Mouse (Mus musculus): ENCODE data around the gene Nme7. TPM values are rescaled to one million over a fixed set of nuclear protein-coding genes. Genes with fewer than 3 reads are reported as not detected.

Gene Nme7
- polyA plus RNA-seq, 1 experiment from 2014 or later: 51.6 TPM

- Histone ChIP-seq H3K9ac (replicated peaks; ENCODE audit: low read length) (no peak overlapping the region), H3K4me1 (ENCODE audit: control insufficient read depth, insufficient read depth, low read length) (no peaks in the 10 kb centered on the region), H3K36me3 (replicated peaks; ENCODE audit: control insufficient read depth, insufficient read depth, low read depth, low read length) (no peaks in the 10 kb centered on the region), H3K27me3 (ENCODE audit: control insufficient read depth, insufficient read depth, low read length) (no peaks in the 10 kb centered on the region), H3K4me2 (ENCODE audit: low read depth, low read length) (no peak overlapping the region), H3K27ac (replicated peaks; ENCODE audit: low read depth, low read length) (no peak overlapping the region), H3K9me3 (replicated peaks; ENCODE audit: control insufficient read depth, low read length) (no peaks in the 10 kb centered on the region), H3K4me3 (ENCODE audit: low read depth, low read length) (no peak overlapping the region)
- ATAC-seq (replicated peaks; ENCODE audit: insufficient number of reproducible peaks, low FRiP score, low TSS enrichment, low read depth) (no peak), DNase-seq (ENCODE audit: low spot score) (no peak)
- WGBS: 78% methylated on average over 18 of the region's 18 CpGs
These were observed 137.6 kb downstream of the Nme7 start for GRCm38 (mm10) chr1:164441408-164441974.

DNA sequence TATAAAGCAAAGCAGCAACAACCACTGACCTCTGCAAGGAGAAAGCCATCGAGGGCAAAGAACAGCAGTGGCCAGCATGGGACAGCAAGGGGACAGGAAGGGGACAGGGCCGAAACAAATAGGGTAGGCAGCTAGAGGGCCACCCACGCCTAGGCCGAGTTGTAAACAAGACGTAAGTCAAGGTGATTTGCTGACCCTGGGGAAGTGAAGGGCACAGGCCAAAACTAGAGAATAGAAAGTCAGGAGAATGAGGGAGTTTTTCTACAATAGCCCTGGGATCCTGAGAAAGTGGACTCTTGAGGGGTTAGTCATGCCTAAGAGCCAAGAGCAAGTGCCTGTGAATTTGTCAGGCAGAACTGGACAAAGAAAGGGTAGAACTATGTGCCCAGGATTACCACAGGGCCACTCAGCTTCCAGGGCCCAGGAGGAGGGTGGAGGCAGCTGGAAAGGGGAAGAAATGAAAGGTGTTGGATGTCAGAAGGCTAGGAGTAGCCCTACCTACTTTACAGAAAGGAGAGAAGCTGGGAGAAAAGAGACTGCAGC lies 141.8 kb downstream of the Nme7 start:
- H3K9me3 ChIP-seq (replicated peaks; ENCODE audit: control insufficient read depth, low read length): no peaks in the 10 kb centered on the region
- no peak overlapping the region for H3K4me3 ChIP-seq (ENCODE audit: low read depth, low read length)
- no peak for ATAC-seq (replicated peaks; ENCODE audit: insufficient number of reproducible peaks, low FRiP score, low TSS enrichment, low read depth)
- no peaks in the 10 kb centered on the region for H3K36me3 ChIP-seq (replicated peaks; ENCODE audit: control insufficient read depth, insufficient read depth, low read depth, low read length)
- WGBS: 84% methylated on average over 5 of the region's 5 CpGs
- no peak for DNase-seq (ENCODE audit: low spot score)
- no peak overlapping the region for H3K4me2 ChIP-seq (ENCODE audit: low read depth, low read length)
- no peak overlapping the region for H3K9ac ChIP-seq (replicated peaks; ENCODE audit: low read length)
- no peak overlapping the region for H3K27ac ChIP-seq (replicated peaks; ENCODE audit: low read depth, low read length)
- no peaks in the 10 kb centered on the region for H3K27me3 ChIP-seq (ENCODE audit: control insufficient read depth, insufficient read depth, low read length)
- H3K4me1 ChIP-seq (ENCODE audit: control insufficient read depth, insufficient read depth, low read length): no peaks in the 10 kb centered on the region

GRCm38 (mm10) chr1:164446535-164446934 lies 142.6 kb downstream of the Nme7 start:
- DNase-seq (ENCODE audit: low spot score) (no peak), ATAC-seq (replicated peaks; ENCODE audit: insufficient number of reproducible peaks, low FRiP score, low TSS enrichment, low read depth) (no peak)
- WGBS: 88% methylated on average over 10 of the region's 10 CpGs
- no peaks in the 10 kb centered on the region for H3K9me3 ChIP-seq (replicated peaks; ENCODE audit: control insufficient read depth, low read length)
- H3K27ac ChIP-seq (replicated peaks; ENCODE audit: low read depth, low read length): no peak overlapping the region
- no peaks in the 10 kb centered on the region for H3K27me3 ChIP-seq (ENCODE audit: control insufficient read depth, insufficient read depth, low read length)
- H3K4me2 ChIP-seq (ENCODE audit: low read depth, low read length): no peak overlapping the region
- H3K4me3 ChIP-seq (ENCODE audit: low read depth, low read length): no peak overlapping the region
- no peaks in the 10 kb centered on the region for H3K4me1 ChIP-seq (ENCODE audit: control insufficient read depth, insufficient read depth, low read length)
- no peaks in the 10 kb centered on the region for H3K36me3 ChIP-seq (replicated peaks; ENCODE audit: control insufficient read depth, insufficient read depth, low read depth, low read length)
- H3K9ac ChIP-seq (replicated peaks; ENCODE audit: low read length): no peak overlapping the region

GRCm38 (mm10) chr1:164447521-164447920 lies 143.6 kb downstream of the Nme7 start:
- ATAC-seq (replicated peaks; ENCODE audit: insufficient number of reproducible peaks, low FRiP score, low TSS enrichment, low read depth) (no peak), DNase-seq (ENCODE audit: low spot score) (no peak)
- Histone ChIP-seq H3K4me2 (ENCODE audit: low read depth, low read length) (no peak overlapping the region), H3K4me1 (ENCODE audit: control insufficient read depth, insufficient read depth, low read length) (no peaks in the 10 kb centered on the region), H3K27me3 (ENCODE audit: control insufficient read depth, insufficient read depth, low read length) (no peaks in the 10 kb centered on the region), H3K9me3 (replicated peaks; ENCODE audit: control insufficient read depth, low read length) (no peaks in the 10 kb centered on the region), H3K27ac (replicated peaks; ENCODE audit: low read depth, low read length) (no peak overlapping the region), H3K36me3 (replicated peaks; ENCODE audit: control insufficient read depth, insufficient read depth, low read depth, low read length) (no peaks in the 10 kb centered on the region), H3K9ac (replicated peaks; ENCODE audit: low read length) (no peak overlapping the region), H3K4me3 (ENCODE audit: low read depth, low read length) (no peak overlapping the region)
- WGBS: 86% methylated on average over 6 of the region's 6 CpGs

- no peaks in the 10 kb centered on the region for H3K36me3 ChIP-seq (replicated peaks; ENCODE audit: control insufficient read depth, insufficient read depth, low read depth, low read length)
- WGBS: 81% methylated on average over 8 of the region's 8 CpGs
These were observed 145.7 kb downstream of the Nme7 start for GRCm38 (mm10) chr1:164449626-164450025.

DNA sequence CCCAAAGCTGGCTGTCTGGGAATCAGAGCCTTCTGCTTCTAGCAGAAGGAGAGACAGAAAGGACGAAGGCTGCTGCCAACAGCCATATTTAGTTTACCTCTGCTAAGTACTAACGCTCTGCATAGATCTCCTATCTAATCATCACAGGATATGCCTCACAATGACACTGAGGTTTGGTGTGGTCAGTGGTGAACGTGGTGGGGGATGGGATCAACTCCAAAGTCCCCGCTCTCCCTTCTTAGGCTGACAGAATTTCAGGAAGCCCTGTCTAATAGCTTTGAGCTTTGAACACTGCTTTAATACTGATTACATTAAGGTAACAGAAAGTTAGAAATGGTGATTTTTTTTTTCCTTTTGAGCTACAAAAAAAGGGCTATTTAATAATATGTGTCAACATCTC lies 146.3 kb downstream of the Nme7 start:
- no peak overlapping the region for H3K27ac ChIP-seq (replicated peaks; ENCODE audit: low read depth, low read length)
- no peaks in the 10 kb centered on the region; the same call in 1 of the 2 replicates for H3K4me1 ChIP-seq (ENCODE audit: control insufficient read depth, insufficient read depth, low read length)
- no peak for DNase-seq (ENCODE audit: low spot score)
- no peak overlapping the region for H3K4me3 ChIP-seq (ENCODE audit: low read depth, low read length)
- no peak for ATAC-seq (replicated peaks; ENCODE audit: insufficient number of reproducible peaks, low FRiP score, low TSS enrichment, low read depth)
- H3K27me3 ChIP-seq (ENCODE audit: control insufficient read depth, insufficient read depth, low read length): peaks cover 3% of the 10 kb centered on the region; the same call in 1 of the 2 replicates
- no peak overlapping the region for H3K4me2 ChIP-seq (ENCODE audit: low read depth, low read length)
- WGBS: 85% methylated on average over 4 of the region's 4 CpGs
- H3K9me3 ChIP-seq (replicated peaks; ENCODE audit: control insufficient read depth, low read length): no peaks in the 10 kb centered on the region
- H3K9ac ChIP-seq (replicated peaks; ENCODE audit: low read length): no peak overlapping the region
- H3K36me3 ChIP-seq (replicated peaks; ENCODE audit: control insufficient read depth, insufficient read depth, low read depth, low read length): no peaks in the 10 kb centered on the region

More at GRCm38 (mm10) chr1:164449626-164450025, 145.7 kb downstream of the Nme7 start:
- H3K27me3 ChIP-seq (ENCODE audit: control insufficient read depth, insufficient read depth, low read length): no peaks in the 10 kb centered on the region
- no peak overlapping the region for H3K9ac ChIP-seq (replicated peaks; ENCODE audit: low read length)
- ATAC-seq (replicated peaks; ENCODE audit: insufficient number of reproducible peaks, low FRiP score, low TSS enrichment, low read depth): no peak
- no peak overlapping the region for H3K27ac ChIP-seq (replicated peaks; ENCODE audit: low read depth, low read length)
- H3K9me3 ChIP-seq (replicated peaks; ENCODE audit: control insufficient read depth, low read length): no peaks in the 10 kb centered on the region
- H3K4me3 ChIP-seq (ENCODE audit: low read depth, low read length): no peak overlapping the region
- no peak for DNase-seq (ENCODE audit: low spot score)
- no peak overlapping the region for H3K4me2 ChIP-seq (ENCODE audit: low read depth, low read length)
- no peaks in the 10 kb centered on the region; the same call in 1 of the 2 replicates for H3K4me1 ChIP-seq (ENCODE audit: control insufficient read depth, insufficient read depth, low read length)

GRCm38 (mm10) chr1:164450644-164451043 lies 146.7 kb downstream of the Nme7 start:
- Histone ChIP-seq H3K27ac (replicated peaks; ENCODE audit: low read depth, low read length) (no peak overlapping the region), H3K36me3 (replicated peaks; ENCODE audit: control insufficient read depth, insufficient read depth, low read depth, low read length) (no peaks in the 10 kb centered on the region), H3K4me1 (ENCODE audit: control insufficient read depth, insufficient read depth, low read length) (no peaks in the 10 kb centered on the region; the same call in 1 of the 2 replicates), H3K4me2 (ENCODE audit: low read depth, low read length) (no peak overlapping the region), H3K27me3 (ENCODE audit: control insufficient read depth, insufficient read depth, low read length) (peaks cover 4% of the 10 kb centered on the region; the same call in 1 of the 2 replicates), H3K9me3 (replicated peaks; ENCODE audit: control insufficient read depth, low read length) (no peaks in the 10 kb centered on the region), H3K4me3 (ENCODE audit: low read depth, low read length) (no peak overlapping the region), H3K9ac (replicated peaks; ENCODE audit: low read length) (no peak overlapping the region)
- 87% methylated on average over 4 of the region's 4 CpGs for WGBS
- DNase-seq (ENCODE audit: low spot score): no peak
- no peak for ATAC-seq (replicated peaks; ENCODE audit: insufficient number of reproducible peaks, low FRiP score, low TSS enrichment, low read depth)

GRCm38 (mm10) chr1:164451346-164451745 lies 147.4 kb downstream of the Nme7 start:
- no peak for DNase-seq (ENCODE audit: low spot score)
- WGBS: 87% methylated on average over 5 of the region's 5 CpGs
- Histone ChIP-seq H3K4me2 (ENCODE audit: low read depth, low read length) (no peak overlapping the region), H3K9me3 (replicated peaks; ENCODE audit: control insufficient read depth, low read length) (no peaks in the 10 kb centered on the region), H3K36me3 (replicated peaks; ENCODE audit: control insufficient read depth, insufficient read depth, low read depth, low read length) (no peaks in the 10 kb centered on the region), H3K27ac (replicated peaks; ENCODE audit: low read depth, low read length) (no peak overlapping the region), H3K9ac (replicated peaks; ENCODE audit: low read length) (no peak overlapping the region), H3K27me3 (ENCODE audit: control insufficient read depth, insufficient read depth, low read length) (peaks cover 9% of the 10 kb centered on the region), H3K4me3 (ENCODE audit: low read depth, low read length) (no peak overlapping the region), H3K4me1 (ENCODE audit: control insufficient read depth, insufficient read depth, low read length) (no peaks in the 10 kb centered on the region; the same call in 1 of the 2 replicates)
- ATAC-seq (replicated peaks; ENCODE audit: insufficient number of reproducible peaks, low FRiP score, low TSS enrichment, low read depth): no peak

All from embryonic facial prominence, embryonic 11.5 days (tissue).